ENCODE assay signal across 13 mouse cellular contexts in the genomic region with DNA sequence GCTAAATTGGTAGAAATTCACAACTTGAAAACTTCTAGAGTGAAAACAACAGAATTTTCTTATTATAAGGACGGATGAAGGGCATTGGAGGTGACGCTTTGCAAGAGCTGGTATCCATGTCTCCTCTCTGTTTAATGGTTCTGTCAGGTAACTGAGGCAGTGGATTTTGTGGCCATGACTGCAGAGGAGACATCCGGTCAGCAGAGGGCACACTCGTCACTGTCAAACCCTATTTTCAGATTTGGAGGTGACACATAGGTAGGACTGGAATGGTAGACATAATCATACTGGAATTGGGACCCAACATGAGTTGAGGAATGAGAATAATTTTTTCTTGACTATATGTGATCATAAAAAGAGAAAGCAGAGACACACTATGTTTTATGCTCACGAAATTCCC.
A peak's percentile ranks its signal among the peaks of the same experiment; 100 is the strongest.
DNase-seq lines count a peak whose midpoint lies in the region; ATAC-seq and TF ChIP-seq lines count a peak whose summit lies in the region.
"Had no signal": no experiment of that assay in that cellular context is flagged by ENCODE, and none has a peak within 500 bp of the region (broad histone marks: within the 10 kb centered on the region; RNA-seq: fewer than 3 reads in every experiment).

No protein-coding gene starts in this region.

- TF ChIP-seq CTCF in left cerebral cortex, adult 2 months (IDR thresholded peaks at IDR 0.05): peak; percentile 49

- DNase-seq in embryonic facial prominence, embryonic 11.5 days (ENCODE audit: low spot score): peak; percentile 9
- DNase-seq in embryonic facial prominence, embryonic 10.5 days (ENCODE audit: low spot score): no peak
- DNase-seq in left cerebral cortex, adult 2 months (ENCODE audit: extremely low spot score in 1 of 2, low spot score in 2 of 2): no peak
- DNase-seq in left cerebral cortex, adult 8-10 months (ENCODE audit: low spot score in 2 of 2): no peak
- peak; percentile 39 for DNase-seq in ES-CJ7 (ENCODE audit: low read depth, low spot score)
- DNase-seq in embryo, embryonic 11 days: peak; percentile 35
- no peak for DNase-seq in frontal cortex, postnatal 10 days (ENCODE audit: low spot score in 2 of 2)
- DNase-seq: adrenal gland, postnatal 14 days; spleen, adult 18-20 months had no signal

- H3K4me1 ChIP-seq in embryonic facial prominence, embryonic 11.5 days (ENCODE audit: control insufficient read depth, insufficient read depth, low read length): no peaks in the 10 kb centered on the region
- no peaks in the 10 kb centered on the region for H3K4me1 ChIP-seq in embryonic facial prominence, embryonic 10.5 days
- H3K4me1 ChIP-seq: embryonic facial prominence, embryonic 13.5 days; hindbrain, embryonic 15.5 days; limb, embryonic 13.5 days had no signal

- intact Hi-C loops in left cerebral cortex, adult 2 months (cut with DNase I): loop anchor here (10.0 kb wide), 2 partner anchors 451 to 571 kb away; no protein-coding TSS in a partner anchor

- H3K36me3 ChIP-seq in embryonic facial prominence, embryonic 11.5 days (replicated peaks; ENCODE audit: control insufficient read depth, insufficient read depth, low read depth, low read length): no peaks in the 10 kb centered on the region
- no peaks in the 10 kb centered on the region for H3K36me3 ChIP-seq in embryonic facial prominence, embryonic 10.5 days (replicated peaks)
- H3K36me3 ChIP-seq: embryonic facial prominence, embryonic 13.5 days; hindbrain, embryonic 15.5 days; limb, embryonic 13.5 days had no signal

- no peak overlapping the region for H3K9ac ChIP-seq in embryonic facial prominence, embryonic 11.5 days (replicated peaks; ENCODE audit: low read length)
- H3K9ac ChIP-seq: embryonic facial prominence, embryonic 13.5 days; hindbrain, embryonic 15.5 days; limb, embryonic 13.5 days had no signal

- no peaks in the 10 kb centered on the region for H3K9me3 ChIP-seq in embryonic facial prominence, embryonic 11.5 days (replicated peaks; ENCODE audit: control insufficient read depth, low read length)
- H3K9me3 ChIP-seq in embryonic facial prominence, embryonic 10.5 days: no peaks in the 10 kb centered on the region
- H3K9me3 ChIP-seq: embryonic facial prominence, embryonic 13.5 days; hindbrain, embryonic 15.5 days; limb, embryonic 13.5 days had no signal

- ATAC-seq in embryonic facial prominence, embryonic 11.5 days (replicated peaks; ENCODE audit: insufficient number of reproducible peaks, low FRiP score, low TSS enrichment, low read depth): no peak
- ATAC-seq in activated CD4-positive, CD25-positive, alpha-beta regulatory T cell, adult 4 months: no peak

- no peak overlapping the region for H3K27ac ChIP-seq in embryonic facial prominence, embryonic 11.5 days (replicated peaks; ENCODE audit: low read depth, low read length)
- no peak overlapping the region for H3K27ac ChIP-seq in embryonic facial prominence, embryonic 10.5 days (replicated peaks)
- no peak overlapping the region for H3K27ac ChIP-seq in left cerebral cortex, adult 2 months
- H3K27ac ChIP-seq: embryonic facial prominence, embryonic 13.5 days; hindbrain, embryonic 15.5 days; limb, embryonic 13.5 days had no signal

- H3K4me2 ChIP-seq in embryonic facial prominence, embryonic 11.5 days (ENCODE audit: low read depth, low read length): no peak overlapping the region
- H3K4me2 ChIP-seq: embryonic facial prominence, embryonic 13.5 days; hindbrain, embryonic 15.5 days; limb, embryonic 13.5 days had no signal

- peaks cover 10% of the 10 kb centered on the region for H3K27me3 ChIP-seq in embryonic facial prominence, embryonic 11.5 days (ENCODE audit: control insufficient read depth, insufficient read depth, low read length)
- H3K27me3 ChIP-seq in embryonic facial prominence, embryonic 10.5 days (replicated peaks; ENCODE audit: low read depth, poor library complexity, severe bottlenecking): peaks cover 66% of the 10 kb centered on the region

- 30% methylated on average over 5 of the region's 5 CpGs for WGBS in embryonic facial prominence, embryonic 11.5 days
- 26% methylated on average over 5 of the region's 5 CpGs for WGBS in embryonic facial prominence, embryonic 10.5 days

- H3K4me3 ChIP-seq in embryonic facial prominence, embryonic 11.5 days (ENCODE audit: low read depth, low read length): no peak overlapping the region
- no peak overlapping the region for H3K4me3 ChIP-seq in embryonic facial prominence, embryonic 10.5 days
- no peak overlapping the region for H3K4me3 ChIP-seq in left cerebral cortex, adult 2 months
- H3K4me3 ChIP-seq: embryonic facial prominence, embryonic 13.5 days; hindbrain, embryonic 15.5 days; limb, embryonic 13.5 days had no signal

Comparison
In these comparisons a context has a peak if more than half of its experiments do, and no peak if none do; other contexts are left out.
1. DNase-seq: peak in embryonic facial prominence, embryonic 11.5 days (single experiment), ES-CJ7 (single experiment) and embryo, embryonic 11 days (single experiment); none in embryonic facial prominence, embryonic 10.5 days (single experiment), left cerebral cortex, adult 2 months (0 of 2), left cerebral cortex, adult 8-10 months (0 of 2) and frontal cortex, postnatal 10 days (0 of 2).